Mouse (Mus musculus) megakaryocyte, embryonic 14.5 days (primary cell): Measurements from ENCODE around the gene Fto.

Source experiments
- FLI1 ChIP-seq: IDR thresholded peaks from 2 replicates; pipeline ENCODE4 v1.6.1; 2012; ENCODE audit warnings: low read length, inconsistent platforms, mixed read lengths
- GATA1 ChIP-seq: IDR thresholded peaks from 3 replicates; pipeline ENCODE4 v1.6.1; 2012; ENCODE audit warnings: mixed read lengths, low read length, inconsistent platforms, borderline replicate concordance

GRCm38 (mm10) chr8:91295786-91296185, 17.5 kb upstream of the Fto start:
- no peak for TF ChIP-seq FLI1
- no peak for TF ChIP-seq GATA1
